Mouse (Mus musculus) neural tube, embryonic 13.5 days (tissue): ENCODE measurements around the gene Thbs4. TPM values are rescaled to one million over a fixed set of nuclear protein-coding genes. Genes with fewer than 3 reads are reported as not detected.

Experiments
- ATAC-seq: fragments of 200-750 bp; cut with Nextera tagmentation; 2 replicates; pipeline ENCODE4 v1.8.0; 2017; ENCODE audit warnings: low read depth, mild to moderate bottlenecking, moderate TSS enrichment, moderate library complexity
- H3K27ac ChIP-seq: fragments of 300-500 bp; sonication (generic); replicated peaks from 2 replicates; pipeline ENCODE4 v1.5.1; 2015; ENCODE audit warnings: moderate library complexity, mild to moderate bottlenecking, inconsistent platforms
- H3K27me3 ChIP-seq: fragments of 300-500 bp; sonication (generic); 2 replicates; pipeline ENCODE4 v1.6.1; 2015; ENCODE audit warnings: mild to moderate bottlenecking, inconsistent platforms
- H3K36me3 ChIP-seq: fragments of 300-500 bp; sonication (generic); 2 replicates; pipeline ENCODE4 v1.6.1; 2015; ENCODE audit warnings: mild to moderate bottlenecking, inconsistent platforms
- H3K4me1 ChIP-seq: fragments of 300-500 bp; sonication (generic); replicated peaks from 2 replicates; pipeline ENCODE4 v1.6.1; 2015; ENCODE audit warnings: inconsistent platforms
- H3K4me2 ChIP-seq: fragments of 300-500 bp; sonication (generic); 2 replicates; pipeline ENCODE4 v1.6.1; 2015; ENCODE audit warnings: inconsistent platforms, mild to moderate bottlenecking, moderate library complexity
- H3K4me3 ChIP-seq: fragments of 300-500 bp; sonication (generic); 2 replicates; pipeline ENCODE4 v1.5.1; 2015; ENCODE audit warnings: mild to moderate bottlenecking, inconsistent platforms
- H3K9ac ChIP-seq: fragments of 300-500 bp; sonication (generic); 2 replicates; pipeline ENCODE4 v1.6.1; 2015; ENCODE audit warnings: moderate library complexity, mild to moderate bottlenecking, inconsistent platforms
- H3K9me3 ChIP-seq: fragments of 300-500 bp; sonication (generic); 2 replicates; pipeline ENCODE4 v1.6.1; 2016; ENCODE audit warnings: inconsistent platforms
- WGBS: fragments of 180-500 bp; shearing (Covaris S2); methylation state at CpG from one replicate; pipeline ENCODE4 v1.1.7; 2015; 5-methylcytosine and 5-hydroxymethylcytosine counted together
- polyA plus RNA-seq: library from polyadenylated mRNA; unstranded; fragments of >200 nt; fragmentation: Nextera tagmentation; extraction: Ambion mirVana; gene quantifications from 2 replicates; pipeline ENCODE4 v1.2.1, GENCODE M21; 2015

Gene Thbs4
- polyA plus RNA-seq, 1 experiment from 2014 or later = 3.2 TPM

- no peaks in the 10 kb centered on the region for H3K36me3 ChIP-seq
- no peak overlapping the region for H3K4me2 ChIP-seq
- no peaks in the 10 kb centered on the region for H3K27me3 ChIP-seq
- no peak for ATAC-seq
- H3K27ac ChIP-seq = no peak overlapping the region
- H3K9me3 ChIP-seq = no peaks in the 10 kb centered on the region
- 90% methylated on average over 3 of the region's 3 CpGs for WGBS
- H3K4me1 ChIP-seq = no peaks in the 10 kb centered on the region
- H3K4me3 ChIP-seq = no peak overlapping the region
- H3K9ac ChIP-seq = no peak overlapping the region
These were observed 10.3 kb downstream of the Thbs4 start for GRCm38 (mm10) chr13:92784311-92784710.

- H3K4me1 ChIP-seq = no peaks in the 10 kb centered on the region
- ATAC-seq = no peak
- WGBS = 89% methylated on average over 4 of the region's 4 CpGs
- H3K4me3 ChIP-seq = no peak overlapping the region
- no peaks in the 10 kb centered on the region for H3K36me3 ChIP-seq
- H3K4me2 ChIP-seq = no peak overlapping the region
- no peak overlapping the region for H3K27ac ChIP-seq
- H3K27me3 ChIP-seq = no peaks in the 10 kb centered on the region
- H3K9ac ChIP-seq = no peak overlapping the region
- H3K9me3 ChIP-seq = no peaks in the 10 kb centered on the region
These were observed 11.1 kb downstream of the Thbs4 start for GRCm38 (mm10) chr13:92783551-92783950.

- Histone ChIP-seq H3K4me3 (no peak overlapping the region), H3K9ac (no peak overlapping the region), H3K9me3 (no peaks in the 10 kb centered on the region), H3K27me3 (no peaks in the 10 kb centered on the region), H3K4me2 (no peak overlapping the region), H3K4me1 (no peaks in the 10 kb centered on the region), H3K27ac (no peak overlapping the region), H3K36me3 (no peaks in the 10 kb centered on the region)
- ATAC-seq = no peak
- WGBS = 60% methylated on average over 8 of the region's 8 CpGs
These were observed 13.7 kb downstream of the Thbs4 start for GRCm38 (mm10) chr13:92780927-92781326.

GRCm38 (mm10) chr13:92780076-92780475, 14.5 kb downstream of the Thbs4 start:
- no peak overlapping the region for H3K4me3 ChIP-seq
- H3K4me1 ChIP-seq = no peaks in the 10 kb centered on the region
- H3K4me2 ChIP-seq = no peak overlapping the region
- ATAC-seq = no peak
- H3K27ac ChIP-seq = no peak overlapping the region
- H3K27me3 ChIP-seq = no peaks in the 10 kb centered on the region
- WGBS = 79% methylated on average over 4 of the region's 4 CpGs
- no peaks in the 10 kb centered on the region for H3K36me3 ChIP-seq
- H3K9ac ChIP-seq = no peak overlapping the region
- no peaks in the 10 kb centered on the region for H3K9me3 ChIP-seq

GRCm38 (mm10) chr13:92778642-92779041, 16.0 kb downstream of the Thbs4 start:
- no peak overlapping the region for H3K9ac ChIP-seq
- no peak overlapping the region for H3K4me3 ChIP-seq
- H3K4me1 ChIP-seq = 0 out of 2 replicates have a peak, but pooled peaks cover 7% of the 10 kb centered on the region
- WGBS = 88% methylated on average over 7 of the region's 7 CpGs
- H3K27me3 ChIP-seq = no peaks in the 10 kb centered on the region
- H3K27ac ChIP-seq = no peak overlapping the region
- no peak for ATAC-seq
- H3K9me3 ChIP-seq = no peaks in the 10 kb centered on the region
- no peaks in the 10 kb centered on the region for H3K36me3 ChIP-seq
- no peak overlapping the region for H3K4me2 ChIP-seq

GRCm38 (mm10) chr13:92775916-92776315, 18.7 kb downstream of the Thbs4 start:
- 85% methylated on average over 7 of the region's 7 CpGs for WGBS
- Histone ChIP-seq H3K9me3 (no peaks in the 10 kb centered on the region), H3K27me3 (no peaks in the 10 kb centered on the region), H3K36me3 (no peaks in the 10 kb centered on the region), H3K4me1 (peaks cover 15% of the 10 kb centered on the region), H3K9ac (no peak overlapping the region), H3K4me3 (no peak overlapping the region), H3K4me2 (no peak overlapping the region), H3K27ac (no peak overlapping the region)
- ATAC-seq = no peak

GRCm38 (mm10) chr13:92774887-92775286, 19.7 kb downstream of the Thbs4 start:
- no peaks in the 10 kb centered on the region for H3K36me3 ChIP-seq
- peaks cover 15% of the 10 kb centered on the region for H3K4me1 ChIP-seq
- no peak overlapping the region for H3K4me2 ChIP-seq
- WGBS = 96% methylated on average over 9 of the region's 9 CpGs
- H3K9ac ChIP-seq = no peak overlapping the region
- no peaks in the 10 kb centered on the region for H3K9me3 ChIP-seq
- H3K4me3 ChIP-seq = no peak overlapping the region
- no peak for ATAC-seq
- H3K27me3 ChIP-seq = no peaks in the 10 kb centered on the region
- no peak overlapping the region for H3K27ac ChIP-seq

- peaks cover 18% of the 10 kb centered on the region for H3K4me1 ChIP-seq
- H3K27ac ChIP-seq = no peak overlapping the region
- WGBS = 55% methylated on average over 8 of the region's 8 CpGs
- no peak overlapping the region for H3K4me3 ChIP-seq
- H3K36me3 ChIP-seq = no peaks in the 10 kb centered on the region
- H3K9me3 ChIP-seq = no peaks in the 10 kb centered on the region
- no peak overlapping the region for H3K9ac ChIP-seq
- ATAC-seq = peak; percentile 64
- H3K27me3 ChIP-seq = no peaks in the 10 kb centered on the region
- H3K4me2 ChIP-seq = no peak overlapping the region
These were observed 22.1 kb downstream of the Thbs4 start for GRCm38 (mm10) chr13:92772500-92772899.

- Histone ChIP-seq H3K4me1 (peaks cover 18% of the 10 kb centered on the region), H3K27me3 (no peaks in the 10 kb centered on the region), H3K36me3 (no peaks in the 10 kb centered on the region), H3K4me3 (no peak overlapping the region), H3K27ac (no peak overlapping the region), H3K9ac (no peak overlapping the region), H3K4me2 (no peak overlapping the region), H3K9me3 (no peaks in the 10 kb centered on the region)
- ATAC-seq = no peak
- 93% methylated on average over 5 of the region's 5 CpGs for WGBS
These were observed 23.1 kb downstream of the Thbs4 start for GRCm38 (mm10) chr13:92771566-92771965.

GRCm38 (mm10) chr13:92765454-92766242, 29.0 kb downstream of the Thbs4 start:
- no peaks in the 10 kb centered on the region for H3K27me3 ChIP-seq
- H3K4me3 ChIP-seq = no peak overlapping the region
- peaks cover 7% of the 10 kb centered on the region; the same call in 1 of the 2 replicates for H3K4me1 ChIP-seq
- H3K9me3 ChIP-seq = no peaks in the 10 kb centered on the region
- 52% methylated on average over 6 of the region's 6 CpGs for WGBS
- peak; percentile 80 for ATAC-seq
- no peaks in the 10 kb centered on the region for H3K36me3 ChIP-seq
- no peak overlapping the region for H3K4me2 ChIP-seq
- peak overlapping the region; percentile 74 for H3K27ac ChIP-seq
- H3K9ac ChIP-seq = no peak overlapping the region

- WGBS = 74% methylated on average over 1 of the region's 1 CpGs
These were observed 32.3 kb downstream of the Thbs4 start for GRCm38 (mm10) chr13:92762322-92762721.

GRCm38 (mm10) chr13:92760519-92760918, 34.1 kb downstream of the Thbs4 start:
- no peaks in the 10 kb centered on the region for H3K9me3 ChIP-seq
- H3K4me2 ChIP-seq = no peak overlapping the region
- no peaks in the 10 kb centered on the region for H3K36me3 ChIP-seq
- peaks cover 4% of the 10 kb centered on the region; the same call in 1 of the 2 replicates for H3K4me1 ChIP-seq
- no peak overlapping the region for H3K9ac ChIP-seq
- no peak overlapping the region for H3K4me3 ChIP-seq
- no peak for ATAC-seq
- 92% methylated on average over 6 of the region's 6 CpGs for WGBS
- no peaks in the 10 kb centered on the region for H3K27me3 ChIP-seq
- no peak overlapping the region for H3K27ac ChIP-seq

More at GRCm38 (mm10) chr13:92762322-92762721, 32.3 kb downstream of the Thbs4 start:
- no peak for ATAC-seq
- Histone ChIP-seq H3K36me3 (no peaks in the 10 kb centered on the region), H3K4me2 (no peak overlapping the region), H3K27ac (no peak overlapping the region), H3K9me3 (no peaks in the 10 kb centered on the region), H3K4me3 (no peak overlapping the region), H3K9ac (no peak overlapping the region), H3K27me3 (no peaks in the 10 kb centered on the region), H3K4me1 (peaks cover 4% of the 10 kb centered on the region; the same call in 1 of the 2 replicates)

- 94% methylated on average over 4 of the region's 4 CpGs for WGBS
These were observed 35.5 kb downstream of the Thbs4 start for GRCm38 (mm10) chr13:92759096-92759495.

More at GRCm38 (mm10) chr13:92759096-92759495, 35.5 kb downstream of the Thbs4 start:
- Histone ChIP-seq H3K4me2 (no peak overlapping the region), H3K9me3 (no peaks in the 10 kb centered on the region), H3K4me1 (no peaks in the 10 kb centered on the region), H3K36me3 (no peaks in the 10 kb centered on the region), H3K9ac (no peak overlapping the region), H3K4me3 (no peak overlapping the region), H3K27me3 (no peaks in the 10 kb centered on the region), H3K27ac (no peak overlapping the region)
- no peak for ATAC-seq
